Mouse (Mus musculus): ENCODE measurements around the gene Tmem110. TPM values are rescaled to one million over a fixed set of nuclear protein-coding genes. Genes with fewer than 3 reads are reported as not detected.

Gene Tmem110
- polyA plus RNA-seq, 1 experiment from 2014 or later = 38.8 TPM

DNA sequence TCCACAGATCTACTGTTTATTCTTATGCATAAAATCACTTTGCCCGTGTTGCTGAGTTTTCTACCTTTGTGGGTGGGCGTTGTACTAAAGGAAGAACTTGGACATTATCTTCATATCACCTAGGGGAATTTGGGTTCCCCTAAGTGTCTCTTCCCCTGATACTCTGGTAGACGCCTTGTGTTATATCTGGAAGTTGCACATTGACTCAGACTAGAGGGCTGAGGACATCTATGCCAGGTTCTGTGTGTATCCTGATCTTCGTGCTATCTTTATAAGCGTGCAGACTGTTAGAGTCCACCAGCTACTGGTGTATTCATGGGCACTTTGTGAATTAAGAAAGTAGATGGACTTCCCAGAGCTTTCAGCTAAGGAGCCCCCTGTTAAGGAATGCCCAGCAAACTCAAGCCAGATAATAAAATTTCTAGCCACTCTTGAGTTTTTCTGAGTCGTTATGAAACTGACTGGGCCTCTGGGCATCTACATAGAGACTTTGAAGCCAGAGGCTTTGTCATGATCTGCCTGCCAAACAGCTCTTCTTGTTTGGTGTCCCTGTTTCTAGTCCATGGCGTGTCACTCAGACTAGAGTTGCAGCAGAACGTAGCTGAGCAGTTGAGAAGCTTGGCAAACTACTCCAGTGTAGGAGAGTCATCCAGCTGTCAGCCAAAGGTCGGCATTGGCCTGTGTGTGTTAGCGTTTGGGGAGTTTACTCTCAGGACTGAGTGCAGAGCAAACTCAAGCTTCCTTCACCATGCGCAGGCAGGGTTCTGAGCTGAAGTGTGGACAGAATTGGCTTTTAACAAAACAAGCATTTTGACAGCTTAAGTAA, 3.5 kb downstream of the Tmem110 start:
- Histone ChIP-seq H3K27ac (no peak overlapping the region), H3K27me3 (no peaks in the 10 kb centered on the region), H3K36me3 (no peaks in the 10 kb centered on the region), H3K9ac (replicated peaks) (no peak overlapping the region), H3K4me1 (replicated peaks) (peaks cover 28% of the 10 kb centered on the region), H3K4me2 (no peak overlapping the region), H3K4me3 (replicated peaks) (no peak overlapping the region), H3K9me3 (no peaks in the 10 kb centered on the region)
- ATAC-seq (ENCODE audit: insufficient number of reproducible peaks, insufficient read depth, low FRiP score, low TSS enrichment, low read depth) = no peak
- WGBS = 80% methylated on average over 11 of the region's 11 CpGs

GRCm38 (mm10) chr14:30837416-30837996, 12.1 kb downstream of the Tmem110 start:
- no peak overlapping the region for H3K4me3 ChIP-seq (replicated peaks)
- peaks cover 24% of the 10 kb centered on the region; the same call in 1 of the 2 replicates for H3K36me3 ChIP-seq
- H3K27me3 ChIP-seq = no peaks in the 10 kb centered on the region
- H3K4me1 ChIP-seq (replicated peaks) = no peaks in the 10 kb centered on the region
- H3K9ac ChIP-seq (replicated peaks) = no peak overlapping the region
- no peak overlapping the region for H3K4me2 ChIP-seq
- no peaks in the 10 kb centered on the region for H3K9me3 ChIP-seq
- no peak overlapping the region for H3K27ac ChIP-seq
- WGBS = 94% methylated on average over 14 of the region's 14 CpGs
- ATAC-seq (ENCODE audit: insufficient number of reproducible peaks, insufficient read depth, low FRiP score, low TSS enrichment, low read depth) = no peak

GRCm38 (mm10) chr14:30843701-30844100, 18.3 kb downstream of the Tmem110 start:
- no peaks in the 10 kb centered on the region for H3K4me1 ChIP-seq (replicated peaks)
- no peak overlapping the region for H3K4me2 ChIP-seq
- H3K4me3 ChIP-seq (replicated peaks) = no peak overlapping the region
- H3K9me3 ChIP-seq = no peaks in the 10 kb centered on the region
- no peak for ATAC-seq (ENCODE audit: insufficient number of reproducible peaks, insufficient read depth, low FRiP score, low TSS enrichment, low read depth)
- WGBS = 93% methylated on average over 3 of the region's 3 CpGs
- peaks cover 15% of the 10 kb centered on the region for H3K36me3 ChIP-seq
- H3K27ac ChIP-seq = no peak overlapping the region
- H3K9ac ChIP-seq (replicated peaks) = no peak overlapping the region
- H3K27me3 ChIP-seq = no peaks in the 10 kb centered on the region

GRCm38 (mm10) chr14:30850504-30850903, 25.1 kb downstream of the Tmem110 start:
- WGBS = 95% methylated on average over 5 of the region's 5 CpGs
- Histone ChIP-seq H3K9me3 (no peaks in the 10 kb centered on the region), H3K27me3 (no peaks in the 10 kb centered on the region)

DNA sequence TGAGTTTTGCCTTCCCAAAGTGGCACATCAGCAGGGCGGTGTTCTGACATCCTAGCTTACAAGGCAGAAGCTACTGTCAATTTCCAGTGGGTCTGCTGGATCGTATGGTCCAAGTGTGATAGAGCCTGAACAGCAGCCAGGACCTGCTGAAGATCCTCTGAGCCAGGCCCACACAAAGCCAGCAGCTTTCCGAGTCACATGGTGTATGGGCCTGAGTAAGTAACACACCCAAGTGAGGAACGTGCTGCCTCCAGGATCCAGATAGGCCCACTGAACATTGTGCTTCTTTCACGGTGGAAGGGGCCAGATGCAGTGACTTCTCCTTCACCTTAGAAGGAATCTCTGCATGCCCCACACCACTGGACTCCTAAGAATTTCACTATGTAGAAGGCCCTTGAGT, 26.9 kb downstream of the Tmem110 start:
- no peaks in the 10 kb centered on the region for H3K4me1 ChIP-seq (replicated peaks)
- no peaks in the 10 kb centered on the region for H3K9me3 ChIP-seq
- H3K4me3 ChIP-seq (replicated peaks) = no peak overlapping the region
- H3K4me2 ChIP-seq = no peak overlapping the region
- WGBS = 86% methylated on average over 5 of the region's 5 CpGs
- H3K36me3 ChIP-seq = no peaks in the 10 kb centered on the region
- no peaks in the 10 kb centered on the region for H3K27me3 ChIP-seq
- no peak for ATAC-seq (ENCODE audit: insufficient number of reproducible peaks, insufficient read depth, low FRiP score, low TSS enrichment, low read depth)
- H3K27ac ChIP-seq = no peak overlapping the region
- H3K9ac ChIP-seq (replicated peaks) = no peak overlapping the region

More at GRCm38 (mm10) chr14:30850504-30850903, 25.1 kb downstream of the Tmem110 start:
- H3K4me2 ChIP-seq = no peak overlapping the region
- no peak for ATAC-seq (ENCODE audit: insufficient number of reproducible peaks, insufficient read depth, low FRiP score, low TSS enrichment, low read depth)
- no peak overlapping the region for H3K27ac ChIP-seq
- H3K4me1 ChIP-seq (replicated peaks) = no peaks in the 10 kb centered on the region
- no peak overlapping the region for H3K4me3 ChIP-seq (replicated peaks)
- peaks cover 8% of the 10 kb centered on the region; the same call in 1 of the 2 replicates for H3K36me3 ChIP-seq
- no peak overlapping the region for H3K9ac ChIP-seq (replicated peaks)

DNA sequence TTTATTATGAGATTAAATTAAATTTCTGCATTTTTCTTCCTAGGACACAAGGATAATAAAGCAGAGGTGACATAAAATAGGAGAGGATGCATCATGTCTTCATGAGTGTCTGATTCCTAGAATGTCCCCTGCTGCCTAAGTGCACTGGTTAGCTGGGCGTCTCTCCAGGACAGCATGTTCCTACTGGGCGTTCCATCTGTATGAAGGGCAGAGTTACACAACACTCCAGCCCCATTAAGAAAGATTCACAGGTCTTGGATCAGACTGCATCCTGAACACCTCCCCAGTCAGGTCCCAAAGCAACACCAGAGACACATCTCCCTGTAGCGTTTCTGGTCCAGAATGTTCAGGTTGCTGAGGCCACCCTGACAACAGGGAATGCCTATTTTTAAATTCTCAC, 29.9 kb downstream of the Tmem110 start:
- H3K4me3 ChIP-seq (replicated peaks) = no peak overlapping the region
- ATAC-seq (ENCODE audit: insufficient number of reproducible peaks, insufficient read depth, low FRiP score, low TSS enrichment, low read depth) = no peak
- 0 out of 2 replicates have a peak, but pooled peaks cover 4% of the 10 kb centered on the region for H3K9me3 ChIP-seq
- H3K27ac ChIP-seq = no peak overlapping the region
- WGBS = 93% methylated on average over 3 of the region's 3 CpGs
- no peak overlapping the region for H3K9ac ChIP-seq (replicated peaks)
- no peaks in the 10 kb centered on the region for H3K27me3 ChIP-seq
- no peak overlapping the region for H3K4me2 ChIP-seq
- no peaks in the 10 kb centered on the region for H3K36me3 ChIP-seq
- H3K4me1 ChIP-seq (replicated peaks) = no peaks in the 10 kb centered on the region

DNA sequence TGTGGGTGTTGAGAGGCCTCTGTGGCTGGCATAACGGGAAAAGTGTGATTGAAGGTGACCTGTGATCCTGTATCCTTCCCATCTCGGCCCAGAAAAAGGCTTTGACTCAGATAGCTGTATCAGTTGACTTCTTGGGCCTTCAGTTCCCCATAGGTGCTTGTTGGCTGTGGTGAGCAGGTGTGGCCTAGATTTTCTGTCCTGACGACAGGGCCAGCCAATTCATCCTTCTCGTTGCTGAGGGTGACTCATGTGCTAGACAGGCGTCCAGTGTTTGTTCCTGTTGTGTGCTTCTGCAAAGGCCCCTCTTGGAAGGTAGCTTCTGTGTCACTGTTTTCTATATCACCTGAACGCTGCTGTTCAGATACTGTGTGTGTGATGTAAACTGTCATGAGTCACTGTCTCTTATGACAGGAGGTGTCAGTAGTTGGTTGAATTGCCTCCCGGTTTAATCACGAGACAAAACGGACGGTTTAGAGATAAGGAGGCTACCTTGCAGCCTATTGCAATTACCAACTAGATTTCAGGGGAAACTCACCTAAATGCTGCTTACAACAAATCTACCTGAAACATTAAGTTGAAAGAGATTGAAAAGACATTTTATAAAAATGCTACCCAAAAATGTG, 31.6 kb downstream of the Tmem110 start:
- H3K27ac ChIP-seq = no peak overlapping the region
- 0 out of 2 replicates have a peak, but pooled peaks cover 3% of the 10 kb centered on the region for H3K4me1 ChIP-seq (replicated peaks)
- H3K4me3 ChIP-seq (replicated peaks) = no peak overlapping the region
- 0 out of 2 replicates have a peak, but pooled peaks cover 6% of the 10 kb centered on the region for H3K9me3 ChIP-seq
- H3K9ac ChIP-seq (replicated peaks) = no peak overlapping the region
- H3K4me2 ChIP-seq = no peak overlapping the region
- H3K27me3 ChIP-seq = no peaks in the 10 kb centered on the region
- WGBS = 83% methylated on average over 10 of the region's 10 CpGs
- H3K36me3 ChIP-seq = no peaks in the 10 kb centered on the region
- ATAC-seq (ENCODE audit: insufficient number of reproducible peaks, insufficient read depth, low FRiP score, low TSS enrichment, low read depth) = no peak

DNA sequence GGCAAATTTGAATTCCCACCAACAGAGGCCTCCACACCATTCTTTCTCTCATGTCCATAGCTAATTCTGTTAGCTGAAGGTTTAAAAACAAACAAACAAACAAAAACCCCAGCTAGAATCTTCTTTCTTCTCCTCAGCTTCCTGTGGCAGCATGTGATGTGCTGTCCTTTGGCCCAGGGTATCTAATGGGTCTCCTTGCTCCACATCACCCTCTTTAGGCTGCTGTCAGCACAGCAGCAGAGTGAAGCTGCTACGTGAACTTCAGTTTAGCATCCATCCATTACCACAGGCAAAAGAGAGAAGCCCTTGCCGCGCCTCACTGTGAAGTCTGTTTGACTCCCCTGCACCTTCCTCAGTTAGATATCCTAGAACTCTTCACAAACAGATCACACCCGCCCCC, 32.6 kb downstream of the Tmem110 start:
- Histone ChIP-seq H3K27ac (no peak overlapping the region), H3K4me1 (replicated peaks) (0 out of 2 replicates have a peak, but pooled peaks cover 3% of the 10 kb centered on the region), H3K36me3 (no peaks in the 10 kb centered on the region), H3K4me3 (replicated peaks) (no peak overlapping the region), H3K9me3 (0 out of 2 replicates have a peak, but pooled peaks cover 6% of the 10 kb centered on the region), H3K27me3 (no peaks in the 10 kb centered on the region), H3K4me2 (no peak overlapping the region), H3K9ac (replicated peaks) (no peak overlapping the region)
- 84% methylated on average over 4 of the region's 4 CpGs for WGBS
- no peak for ATAC-seq (ENCODE audit: insufficient number of reproducible peaks, insufficient read depth, low FRiP score, low TSS enrichment, low read depth)

DNA sequence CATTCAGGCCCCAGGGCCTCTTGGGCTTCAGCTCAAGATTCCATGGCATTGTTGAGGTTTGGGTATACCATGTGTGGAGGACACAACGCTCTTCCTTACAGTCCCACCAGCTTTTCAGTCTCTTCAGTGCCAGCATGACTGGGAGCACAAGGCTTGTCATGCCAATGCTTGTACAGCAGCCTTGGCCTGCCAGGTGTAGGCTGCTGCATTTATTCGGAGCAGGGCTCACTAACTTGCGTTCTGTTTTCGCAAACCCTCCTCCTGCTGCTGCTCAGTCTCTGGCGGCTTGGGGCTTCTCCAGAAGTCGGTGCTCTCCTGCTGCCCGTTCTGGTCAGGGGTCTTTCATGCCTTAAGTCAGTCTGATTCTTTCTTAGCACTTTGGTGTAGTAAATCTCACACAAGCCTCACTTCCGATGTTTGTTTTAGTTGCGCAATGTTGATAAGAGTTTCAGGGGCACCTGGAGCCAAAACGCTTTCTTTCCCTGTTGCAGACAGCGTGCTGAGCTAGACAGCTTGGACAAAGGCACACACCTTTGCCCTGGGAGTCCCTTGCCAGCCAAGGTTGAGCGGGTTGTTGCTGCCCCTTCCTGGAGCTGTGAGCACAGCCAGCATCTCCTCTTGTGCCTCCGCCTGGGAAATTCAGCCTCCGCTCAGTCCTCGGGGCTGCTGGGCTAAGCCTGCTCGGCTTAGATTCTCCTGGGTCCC, 36.2 kb downstream of the Tmem110 start:
- H3K9me3 ChIP-seq = 0 out of 2 replicates have a peak, but pooled peaks cover 6% of the 10 kb centered on the region
- WGBS = 77% methylated on average over 16 of the region's 16 CpGs
- 0 out of 2 replicates have a peak, but pooled peaks cover 3% of the 10 kb centered on the region for H3K4me1 ChIP-seq (replicated peaks)
- ATAC-seq (ENCODE audit: insufficient number of reproducible peaks, insufficient read depth, low FRiP score, low TSS enrichment, low read depth) = no peak
- H3K27ac ChIP-seq = no peak overlapping the region
- H3K9ac ChIP-seq (replicated peaks) = no peak overlapping the region
- H3K4me2 ChIP-seq = no peak overlapping the region
- H3K36me3 ChIP-seq = peaks cover 21% of the 10 kb centered on the region
- no peak overlapping the region for H3K4me3 ChIP-seq (replicated peaks)
- H3K27me3 ChIP-seq = no peaks in the 10 kb centered on the region

GRCm38 (mm10) chr14:30862368-30862767, 37.0 kb downstream of the Tmem110 start:
- Histone ChIP-seq H3K27ac (no peak overlapping the region), H3K36me3 (peaks cover 27% of the 10 kb centered on the region), H3K27me3 (no peaks in the 10 kb centered on the region), H3K9me3 (0 out of 2 replicates have a peak, but pooled peaks cover 6% of the 10 kb centered on the region), H3K4me2 (no peak overlapping the region), H3K9ac (replicated peaks) (no peak overlapping the region), H3K4me1 (replicated peaks) (0 out of 2 replicates have a peak, but pooled peaks cover 3% of the 10 kb centered on the region), H3K4me3 (replicated peaks) (no peak overlapping the region)
- ATAC-seq (ENCODE audit: insufficient number of reproducible peaks, insufficient read depth, low FRiP score, low TSS enrichment, low read depth) = no peak
- WGBS = 90% methylated on average over 9 of the region's 9 CpGs

DNA sequence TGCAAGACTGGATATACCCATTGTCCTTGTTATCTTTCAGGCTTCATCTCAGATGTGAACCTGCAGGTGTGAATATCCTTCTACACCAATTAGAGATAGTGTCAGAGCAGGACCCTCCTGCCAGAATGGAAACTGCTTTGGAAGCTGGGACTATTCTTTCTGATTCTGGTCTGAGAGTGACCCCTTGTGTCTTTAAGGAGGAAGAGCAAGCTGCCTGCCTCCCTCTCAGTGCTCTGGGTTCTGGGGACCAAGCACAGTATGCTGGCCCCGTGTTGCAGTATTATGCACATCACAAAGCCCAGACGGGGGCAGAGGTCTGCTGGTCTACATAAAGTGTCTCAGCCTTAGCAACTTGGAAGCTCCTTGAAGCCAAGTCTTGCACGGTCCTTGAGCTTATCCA, 39.9 kb downstream of the Tmem110 start:
- no peak for ATAC-seq (ENCODE audit: insufficient number of reproducible peaks, insufficient read depth, low FRiP score, low TSS enrichment, low read depth)
- WGBS = 62% methylated on average over 3 of the region's 3 CpGs
- no peak overlapping the region for H3K4me2 ChIP-seq

More for the DNA sequence above, 39.9 kb downstream of the Tmem110 start:
- Histone ChIP-seq H3K4me1 (replicated peaks) (peaks cover 19% of the 10 kb centered on the region), H3K27me3 (no peaks in the 10 kb centered on the region), H3K4me3 (replicated peaks) (no peak overlapping the region), H3K9ac (replicated peaks) (no peak overlapping the region), H3K27ac (no peak overlapping the region), H3K36me3 (peaks cover 40% of the 10 kb centered on the region), H3K9me3 (0 out of 2 replicates have a peak, but pooled peaks cover 2% of the 10 kb centered on the region)

Data from limb, embryonic 12.5 days (tissue).